Mouse (Mus musculus): Measurements from ENCODE around the gene Mobp.

The Mobp gene

DNA sequence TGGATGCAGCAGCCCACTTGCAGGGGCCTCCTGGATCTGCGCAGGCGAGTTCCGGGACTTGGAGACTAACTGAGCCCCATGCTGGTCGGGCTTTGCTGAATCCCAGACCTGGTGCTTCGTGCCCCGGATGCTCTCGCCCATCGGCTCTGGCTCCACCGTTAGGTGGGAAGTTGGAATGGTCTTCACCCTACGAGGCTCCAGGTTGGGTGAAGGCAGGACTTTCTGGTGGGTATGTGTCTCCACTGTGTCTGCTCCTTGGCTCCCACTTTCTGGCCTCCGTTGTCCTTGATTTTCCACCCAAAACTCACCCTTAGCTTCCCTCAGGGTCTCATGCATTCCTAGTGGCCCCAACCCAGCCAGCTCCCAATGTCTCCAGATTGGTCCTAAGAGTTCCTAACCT, 14.1 kb upstream of the Mobp start:
- DNase-seq: no peak

DNA sequence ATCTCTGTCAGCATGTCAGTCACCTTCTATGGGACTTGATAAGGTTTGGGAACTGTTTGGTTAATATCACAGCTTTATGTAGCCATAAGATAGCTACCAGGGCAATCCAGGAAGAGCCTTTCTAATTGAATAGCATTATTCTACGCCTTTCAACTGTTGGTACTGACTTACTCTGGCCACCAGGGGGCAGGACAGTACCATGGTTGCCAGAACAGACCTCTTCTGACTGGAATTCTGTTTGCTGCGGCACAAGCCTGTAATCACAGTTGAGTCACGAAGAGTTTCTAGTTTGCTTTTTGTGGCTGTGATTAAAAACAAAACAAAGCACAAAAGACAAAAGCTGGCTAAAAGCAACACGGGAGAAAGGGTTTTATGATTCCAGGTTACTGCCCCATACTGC, 8.9 kb upstream of the Mobp start:
- DNase-seq: peak; percentile 78

DNA sequence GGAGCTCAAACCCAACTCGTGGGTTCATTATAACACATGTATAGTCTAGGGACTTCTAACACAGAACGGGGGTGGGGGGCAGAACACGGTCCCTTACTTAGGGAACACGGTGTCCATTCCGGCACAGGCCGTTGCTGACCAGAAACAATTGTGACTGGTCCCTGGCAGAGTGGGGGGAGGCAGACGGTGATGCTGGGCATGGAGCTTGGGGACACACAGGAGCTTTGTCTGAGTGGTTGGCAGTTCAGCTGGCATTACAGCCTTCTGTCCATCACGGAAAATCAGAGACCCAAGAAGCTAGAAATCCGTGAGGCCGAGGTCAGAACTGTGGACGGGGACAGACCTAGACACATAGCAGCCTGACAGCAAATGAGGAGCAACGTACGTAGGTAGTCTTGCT, 5.0 kb upstream of the Mobp start:
- no peak for DNase-seq

DNA sequence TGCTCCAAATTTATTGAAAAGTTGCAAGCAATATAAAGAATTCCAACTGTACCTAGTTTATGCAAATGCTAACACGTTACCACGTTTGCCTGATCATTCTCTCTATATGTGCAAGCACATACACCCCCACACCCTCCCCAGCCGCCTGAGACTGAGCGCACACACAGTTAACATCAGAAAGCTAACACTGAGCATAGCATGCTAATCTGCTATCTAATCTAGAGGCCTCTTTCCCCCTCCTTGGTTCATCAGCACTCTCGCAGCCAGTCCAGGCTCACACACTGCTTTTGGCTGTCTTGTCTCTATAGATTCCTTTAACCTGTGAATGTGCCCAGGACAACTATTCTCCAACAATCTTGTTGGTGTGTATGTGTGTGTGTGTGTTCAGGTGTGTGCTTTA, 1.6 kb downstream of the Mobp start:
- DNase-seq: no peak

DNA sequence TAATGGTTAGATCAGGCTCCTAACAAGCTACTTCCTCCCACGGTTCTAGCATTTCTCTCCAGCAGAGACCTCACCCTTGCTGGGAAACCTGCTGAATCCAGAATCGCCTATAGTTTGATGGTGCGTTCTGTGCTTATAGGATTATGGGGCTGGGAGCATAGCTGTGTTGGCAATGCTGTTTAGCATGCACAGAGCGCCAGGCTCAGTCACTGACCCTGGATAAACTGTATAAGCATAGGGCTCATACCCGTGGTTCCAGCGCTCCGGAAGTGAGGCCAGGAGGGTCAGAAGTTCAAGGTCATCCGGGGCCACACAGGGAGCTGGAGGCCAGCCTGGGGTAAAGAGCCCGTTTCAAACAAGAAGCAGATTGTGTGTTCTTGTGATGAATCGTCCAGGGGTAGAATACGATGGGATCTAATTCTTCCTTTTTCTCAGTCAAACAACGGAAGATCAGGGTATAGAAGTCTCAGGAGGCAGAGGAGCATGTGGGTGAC, 2.4 kb downstream of the Mobp start:
- DNase-seq: no peak

DNA sequence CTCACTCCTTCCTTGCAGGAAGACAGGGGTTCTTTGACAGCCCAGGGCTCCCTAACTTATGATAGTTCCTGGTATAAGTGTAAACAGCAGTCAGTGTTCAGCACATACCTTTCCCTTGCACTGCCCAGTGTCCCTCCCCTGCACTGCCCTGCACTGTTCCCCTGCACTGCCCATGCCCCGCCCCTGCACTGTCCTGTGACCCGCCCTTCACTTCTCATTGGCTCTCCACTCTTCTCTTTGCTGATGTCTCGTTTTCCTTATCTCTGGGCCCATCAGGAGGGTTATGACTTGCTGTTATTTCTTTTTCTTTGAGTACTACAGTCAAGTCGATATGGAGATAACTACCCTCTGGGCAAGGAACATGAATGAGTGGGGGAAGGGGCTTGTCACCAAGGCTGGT, 8.5 kb downstream of the Mobp start:
- DNase-seq: no peak

DNA sequence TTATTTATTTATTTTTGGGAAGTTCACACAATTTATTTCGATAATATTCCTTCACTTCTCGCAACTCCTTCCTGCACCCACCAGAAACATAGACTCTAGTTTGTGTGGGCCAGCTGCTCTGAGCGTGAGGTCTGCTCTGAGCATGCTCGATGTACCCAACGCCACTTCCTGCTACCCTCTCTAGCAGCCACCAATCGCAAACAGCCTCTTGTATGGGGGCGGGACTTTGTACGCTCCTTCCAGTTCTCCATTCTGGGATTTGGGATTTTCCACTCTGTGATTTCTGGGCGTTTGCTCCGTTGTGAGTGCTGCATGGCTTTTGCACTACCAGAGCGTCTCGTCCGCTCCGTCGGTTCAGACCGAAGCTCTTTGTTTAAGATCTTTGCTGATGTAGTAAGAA, 14.4 kb downstream of the Mobp start:
- DNase-seq: no peak

DNA sequence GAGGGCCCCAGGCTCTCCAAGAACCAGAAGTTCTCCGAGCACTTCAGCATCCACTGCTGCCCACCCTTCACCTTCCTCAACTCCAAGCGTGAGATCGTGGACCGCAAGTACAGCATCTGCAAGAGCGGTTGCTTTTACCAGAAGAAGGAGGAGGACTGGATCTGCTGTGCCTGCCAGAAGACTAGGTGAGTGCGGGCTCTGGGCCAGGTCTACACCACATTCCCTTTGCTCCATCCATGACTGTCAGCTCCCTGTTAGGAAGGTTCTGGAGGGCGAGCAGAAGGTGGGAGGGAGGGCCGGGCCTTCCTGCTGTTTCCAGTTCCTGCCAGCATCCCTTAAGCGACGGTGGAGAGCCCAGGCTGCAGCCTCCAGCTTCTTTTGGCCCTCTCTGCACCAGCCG, 18.3 kb downstream of the Mobp start:
- DNase-seq: no peak

DNA sequence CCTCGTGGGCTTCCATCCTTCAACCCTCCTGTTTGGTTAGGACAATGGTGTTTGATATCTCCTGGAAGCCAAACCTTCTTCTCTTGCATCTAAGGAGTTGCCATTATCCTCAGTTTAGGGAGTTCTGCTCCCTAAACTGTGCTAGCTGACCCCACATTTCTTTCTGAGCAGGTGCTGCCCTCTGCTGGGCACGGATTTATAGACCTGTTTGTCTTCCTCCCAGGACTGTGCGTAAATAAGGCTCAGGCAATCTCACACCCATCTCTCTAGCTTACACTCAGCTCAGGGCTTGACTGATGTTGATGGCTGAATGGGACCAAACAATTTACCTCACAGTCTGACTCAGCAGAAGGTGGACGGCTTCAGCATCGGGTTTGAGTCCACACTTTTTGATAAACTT, 21.8 kb downstream of the Mobp start:
- DNase-seq: peak; percentile 67

DNA sequence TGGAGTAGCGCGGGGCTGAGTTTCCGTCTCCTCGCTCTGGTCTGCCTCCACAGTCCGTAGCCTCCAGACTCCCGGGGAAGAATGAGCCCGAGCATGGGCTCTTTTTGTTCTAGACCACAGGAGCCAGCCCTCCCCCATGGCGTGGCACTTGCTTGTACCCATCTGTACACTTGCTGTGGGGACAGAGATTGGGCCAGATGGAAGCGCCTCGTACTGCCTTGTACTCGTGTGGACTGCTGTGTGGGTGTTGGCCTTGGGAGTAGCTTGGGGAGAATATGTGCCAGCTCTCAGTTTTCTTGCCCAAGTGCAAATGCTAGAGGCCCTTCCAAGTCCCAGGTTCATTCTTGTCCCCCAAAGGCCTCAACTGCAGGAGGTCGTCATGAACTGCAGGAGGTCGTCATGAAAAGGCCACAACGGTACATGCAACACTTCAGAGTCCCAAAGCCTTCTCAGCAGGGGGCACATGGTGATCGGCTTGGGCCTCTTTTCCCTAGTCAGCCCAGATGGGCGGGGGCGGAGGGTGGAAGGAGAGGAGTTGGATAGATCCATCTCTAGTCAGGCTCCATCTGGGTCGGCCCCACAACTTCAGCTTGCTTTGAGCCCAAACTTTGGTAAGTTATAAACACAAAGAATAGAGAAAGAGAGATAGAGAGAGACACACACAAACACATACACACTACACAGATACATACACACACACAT, 25.1 kb downstream of the Mobp start:
- DNase-seq: no peak

DNA sequence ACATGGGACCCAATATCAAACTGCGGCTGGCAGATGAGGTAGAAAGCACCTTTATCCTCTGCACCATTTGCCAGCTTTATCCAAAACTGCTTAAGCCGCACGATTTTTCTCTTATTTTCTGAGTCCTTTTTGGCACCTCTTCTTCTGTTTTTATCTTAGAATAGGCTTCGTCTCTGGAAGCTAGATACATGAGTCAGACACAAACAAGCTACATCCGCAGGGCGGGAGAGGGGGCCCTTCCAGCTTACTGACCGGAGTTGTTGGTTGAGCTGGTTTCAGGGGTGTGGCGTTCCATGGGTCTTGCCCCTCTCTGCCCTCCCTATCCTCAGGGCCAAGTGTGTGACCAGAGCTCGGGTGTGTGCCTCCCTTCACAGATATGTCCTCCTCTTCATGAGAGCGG, 29.3 kb downstream of the Mobp start:
- no peak for DNase-seq

DNA sequence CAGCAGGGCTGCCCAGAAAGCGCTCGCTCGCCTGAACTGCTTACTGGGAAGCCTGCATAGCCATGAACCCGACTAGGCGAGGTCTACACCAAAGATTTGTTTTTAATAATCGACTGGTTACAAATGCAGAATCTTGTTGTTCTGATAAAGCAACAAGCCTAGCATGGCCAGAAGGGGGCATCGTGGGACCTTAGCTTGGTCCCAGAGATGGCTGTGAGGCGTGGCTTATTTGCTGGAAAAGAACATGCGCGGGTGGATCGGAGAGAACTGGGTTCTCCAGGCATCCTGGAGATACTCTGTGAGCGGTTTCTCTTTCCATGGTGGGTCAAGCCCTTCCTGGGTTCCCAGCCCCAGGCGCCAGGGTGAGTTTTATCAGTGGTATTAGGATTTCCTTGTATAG, 35.0 kb downstream of the Mobp start:
- DNase-seq: peak; percentile 40

DNA sequence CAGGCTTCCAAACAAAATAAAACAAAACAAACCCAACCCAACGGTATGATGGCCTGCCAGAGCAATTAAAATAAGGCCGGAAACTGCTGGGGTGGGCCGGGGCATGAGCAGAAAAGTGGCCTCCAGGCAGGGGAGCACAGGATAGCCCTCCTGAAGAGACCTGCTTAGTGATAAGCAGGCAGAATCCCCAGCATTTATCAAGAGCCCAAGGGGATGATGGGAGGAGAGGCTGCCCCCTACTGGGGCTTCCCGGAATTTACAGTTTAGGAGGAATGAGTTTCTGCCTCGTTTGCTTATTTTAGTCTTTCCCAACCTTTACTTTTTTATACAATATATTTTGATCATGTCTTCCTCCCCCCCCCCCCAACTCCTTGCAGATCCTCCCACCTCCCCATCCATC, 37.3 kb downstream of the Mobp start:
- DNase-seq: no peak

DNA sequence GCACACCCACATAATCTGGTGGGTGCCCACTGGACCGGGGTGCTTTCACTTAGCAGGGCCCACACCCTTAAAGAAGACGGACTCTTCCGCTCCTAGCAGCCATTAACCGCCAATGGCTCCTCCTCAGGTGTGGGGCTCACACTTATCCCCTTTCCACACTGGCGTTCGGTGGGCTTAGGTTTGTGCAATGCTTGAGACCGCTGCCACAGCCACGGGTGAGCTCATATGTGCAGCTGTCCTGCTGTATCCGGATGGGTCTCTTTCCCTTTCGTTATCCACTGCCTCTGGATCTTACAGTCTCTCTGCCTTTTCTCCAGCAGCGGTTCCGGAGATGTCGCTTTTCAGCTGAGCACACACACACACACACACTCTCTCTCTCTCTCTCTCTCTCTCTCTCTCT, 41.4 kb downstream of the Mobp start:
- DNase-seq: no peak

DNA sequence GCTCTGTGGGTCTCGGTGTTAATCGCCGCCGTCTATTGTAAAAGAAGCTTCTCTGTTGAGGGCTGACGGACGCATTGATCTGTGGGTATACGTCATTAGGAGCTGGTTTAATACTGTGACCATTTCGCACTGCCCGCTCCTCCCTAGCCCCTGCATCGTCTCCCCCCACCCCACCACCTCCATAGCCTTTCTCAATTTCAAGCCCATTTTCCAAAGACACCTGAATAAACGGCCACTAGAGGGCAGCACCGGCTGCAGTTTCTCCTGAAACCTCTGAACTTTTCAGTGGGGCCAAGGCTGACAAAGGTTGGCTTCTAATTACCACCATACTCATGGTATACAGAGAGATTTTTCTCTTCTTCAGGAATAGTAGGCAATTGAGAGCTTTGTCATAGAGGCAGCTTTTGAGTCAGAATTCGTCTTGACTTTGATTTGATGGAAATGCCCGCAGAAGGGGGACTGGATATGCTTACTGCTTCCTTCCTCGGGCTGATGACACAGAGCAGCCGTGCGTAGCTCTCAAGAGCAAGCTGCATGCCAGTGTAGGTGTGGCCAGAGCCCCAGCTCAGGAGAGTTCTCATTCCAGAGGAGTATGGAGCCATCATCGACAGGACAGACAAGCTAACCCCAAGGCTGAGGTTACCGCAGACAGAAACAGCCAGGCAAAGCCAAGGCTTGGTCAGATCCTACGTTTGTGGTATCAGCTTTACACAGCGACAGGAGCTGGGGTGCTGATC, 42.0 kb downstream of the Mobp start:
- peak; percentile 84 for DNase-seq

DNA sequence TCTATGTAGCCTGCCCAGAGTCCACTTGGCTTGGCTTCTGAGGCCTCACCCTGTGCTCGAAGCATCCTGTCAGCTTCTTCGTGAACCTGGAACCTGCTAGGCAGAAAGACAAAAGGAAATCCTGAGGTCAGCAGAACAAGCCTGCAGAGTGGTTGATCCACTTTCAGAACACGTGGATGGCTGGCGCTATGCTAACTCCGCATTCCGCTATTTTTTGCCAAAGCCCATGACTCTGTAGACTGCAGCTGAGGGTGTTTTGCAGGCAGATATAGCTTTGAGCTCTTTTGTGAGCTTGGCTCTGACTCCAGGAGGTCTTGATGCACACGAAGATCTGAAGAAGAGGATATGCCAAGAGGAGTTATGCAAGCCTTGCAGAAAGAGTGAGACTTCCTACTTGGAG, 43.2 kb downstream of the Mobp start:
- no peak for DNase-seq

DNA sequence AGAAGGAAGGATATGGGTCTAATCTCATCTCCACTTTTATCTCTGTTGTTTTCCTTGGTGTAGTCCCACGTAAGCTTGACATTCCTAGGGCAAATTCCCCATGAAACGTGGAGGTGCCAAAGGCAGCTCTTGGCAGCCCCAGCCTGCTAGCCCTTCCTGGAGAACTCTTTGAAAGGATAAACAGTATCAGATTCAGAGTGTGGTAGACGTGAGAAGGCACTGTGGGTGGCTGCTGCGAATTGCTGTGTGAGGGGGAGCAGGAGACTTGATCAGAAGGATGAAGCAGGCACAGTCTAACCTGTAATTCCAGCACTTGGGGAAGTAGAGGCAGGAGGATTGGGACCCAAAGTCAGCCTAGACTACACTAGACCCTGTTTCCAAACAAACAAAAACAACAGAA, 51.4 kb downstream of the Mobp start:
- DNase-seq: no peak

DNA sequence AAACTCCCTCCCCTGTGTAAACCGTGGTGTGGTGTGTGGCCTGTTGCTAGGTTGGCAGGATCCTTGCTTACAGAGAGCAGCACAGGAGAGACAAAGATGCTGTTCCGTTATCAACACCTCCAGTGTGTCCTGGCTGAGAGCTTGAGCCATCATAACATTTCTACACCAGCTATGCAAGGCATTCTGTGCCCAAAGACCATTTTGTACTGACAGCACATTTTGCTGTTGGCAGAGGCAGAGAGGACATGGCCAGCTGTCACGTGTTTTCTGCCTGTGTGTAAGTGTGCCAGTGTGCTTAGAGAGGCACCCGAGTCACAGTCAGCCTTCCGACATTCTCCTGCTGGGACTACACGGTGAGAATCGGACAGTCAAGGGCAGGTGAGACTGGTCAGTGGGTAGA, 52.2 kb downstream of the Mobp start:
- no peak for DNase-seq

DNA sequence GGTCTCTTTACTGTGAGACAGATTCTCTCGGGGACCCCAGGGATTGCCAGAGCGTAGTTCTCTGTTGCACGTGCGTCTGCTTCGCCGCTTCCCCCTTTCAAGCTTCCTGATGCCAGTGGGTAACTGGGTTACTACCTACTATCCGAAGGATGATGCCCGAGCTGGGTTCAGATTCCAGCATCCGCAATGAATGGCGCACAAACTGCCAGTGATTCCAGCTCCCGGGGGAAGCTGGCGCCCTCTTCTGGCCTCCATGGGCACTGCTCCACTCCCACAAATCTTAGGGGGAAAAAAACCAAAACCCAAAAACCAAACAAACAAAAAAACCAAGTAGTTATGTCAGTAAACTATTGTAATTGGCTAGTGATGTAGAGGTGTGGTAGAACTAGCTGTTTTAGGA, 53.2 kb downstream of the Mobp start:
- no peak for DNase-seq

DNA sequence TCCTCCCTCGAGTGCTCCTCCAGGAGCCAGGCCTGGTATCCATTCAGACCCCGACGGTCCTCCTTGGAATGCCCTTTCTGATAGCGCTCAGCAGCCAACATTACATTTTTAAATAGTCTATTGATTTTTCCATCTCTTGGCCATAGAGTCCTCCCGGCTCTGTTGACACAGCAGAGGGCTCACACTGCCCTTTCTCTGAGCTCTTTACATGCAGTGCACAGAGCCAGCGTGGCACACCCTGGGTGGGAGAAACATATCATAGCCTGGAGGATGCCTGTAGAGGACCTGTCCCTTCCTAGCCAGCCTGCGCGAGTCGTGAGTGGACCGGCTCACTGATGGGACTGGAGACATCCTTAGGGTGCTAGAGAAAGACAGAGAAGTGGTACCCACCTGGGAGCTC, 54.4 kb downstream of the Mobp start:
- DNase-seq: no peak

DNA sequence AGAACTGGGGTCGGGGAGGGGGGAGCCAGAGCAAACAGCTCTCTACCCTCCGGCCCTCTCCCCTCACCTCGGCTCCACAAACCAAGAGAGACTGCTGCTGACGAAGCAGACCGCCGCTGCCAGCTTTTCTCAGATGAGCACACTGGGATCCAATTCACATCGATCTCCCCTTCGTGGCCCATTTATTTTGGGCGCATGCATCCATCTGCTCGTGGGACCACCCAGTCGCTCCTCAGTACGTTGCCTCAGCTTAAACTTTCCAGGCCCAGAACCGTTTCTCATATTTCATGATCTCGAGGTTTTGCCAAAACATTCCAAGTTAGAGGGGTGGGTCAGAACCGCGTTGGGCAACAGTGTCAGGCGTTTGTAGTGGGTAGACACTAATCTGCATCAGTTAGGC, 57.4 kb downstream of the Mobp start:
- DNase-seq: no peak

DNA sequence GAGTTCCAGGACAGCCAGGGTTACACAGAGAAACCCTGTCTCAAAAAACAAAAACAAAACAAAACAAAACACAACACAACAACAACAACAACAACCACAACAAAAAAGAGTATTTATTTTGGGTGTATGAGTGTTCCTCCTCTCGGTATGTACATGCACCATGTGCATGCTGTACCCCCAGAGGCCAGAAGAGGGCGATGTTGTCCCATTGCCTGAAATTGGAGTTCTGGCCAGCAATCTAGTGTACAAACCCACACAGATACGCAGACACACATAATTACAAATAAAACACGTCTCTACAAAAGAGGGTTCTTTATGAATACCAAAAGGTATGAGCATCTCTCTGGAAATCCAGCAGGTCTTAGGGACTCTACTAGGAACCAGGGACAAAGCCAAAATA, 60.6 kb downstream of the Mobp start:
- peak; percentile 13 for DNase-seq

DNA sequence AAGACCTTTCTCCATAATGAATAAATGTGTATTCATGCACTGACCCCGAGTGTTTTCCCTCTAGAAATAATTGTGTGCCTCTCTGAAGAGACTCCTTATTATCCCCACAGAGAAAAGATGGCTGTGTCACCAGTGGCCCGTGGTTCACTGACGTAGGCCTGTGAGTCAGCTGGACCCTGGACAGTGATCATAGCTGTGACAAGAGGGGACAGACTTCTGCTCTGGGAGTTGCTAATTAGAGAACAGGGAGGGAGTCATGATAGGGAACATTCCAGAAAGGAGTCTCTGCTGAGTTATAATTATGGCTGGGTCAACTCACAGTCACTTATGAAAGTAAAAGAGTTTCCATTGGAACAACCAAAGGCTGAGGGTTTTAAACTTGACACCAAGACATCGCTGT, 61.4 kb downstream of the Mobp start:
- no peak for DNase-seq

DNA sequence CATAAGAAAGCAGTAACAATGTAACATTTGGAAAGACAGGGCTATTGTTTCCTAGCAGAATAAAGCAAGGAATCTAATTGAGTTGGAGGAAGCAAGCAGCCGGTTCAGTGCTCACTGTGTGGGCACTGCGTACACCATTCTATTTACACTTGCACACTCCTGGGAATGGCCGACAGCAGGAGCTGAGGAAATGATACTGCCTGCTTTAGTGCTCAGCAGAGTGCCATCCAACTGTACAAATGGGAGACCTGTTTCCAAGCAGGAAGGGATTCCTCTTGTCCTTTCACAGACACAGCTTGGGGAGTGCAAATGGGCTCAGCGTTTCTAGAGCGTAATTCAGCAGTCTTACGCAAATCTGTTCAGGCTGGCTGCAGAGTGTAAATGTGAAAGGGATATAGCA, 63.4 kb downstream of the Mobp start:
- DNase-seq: no peak

DNA sequence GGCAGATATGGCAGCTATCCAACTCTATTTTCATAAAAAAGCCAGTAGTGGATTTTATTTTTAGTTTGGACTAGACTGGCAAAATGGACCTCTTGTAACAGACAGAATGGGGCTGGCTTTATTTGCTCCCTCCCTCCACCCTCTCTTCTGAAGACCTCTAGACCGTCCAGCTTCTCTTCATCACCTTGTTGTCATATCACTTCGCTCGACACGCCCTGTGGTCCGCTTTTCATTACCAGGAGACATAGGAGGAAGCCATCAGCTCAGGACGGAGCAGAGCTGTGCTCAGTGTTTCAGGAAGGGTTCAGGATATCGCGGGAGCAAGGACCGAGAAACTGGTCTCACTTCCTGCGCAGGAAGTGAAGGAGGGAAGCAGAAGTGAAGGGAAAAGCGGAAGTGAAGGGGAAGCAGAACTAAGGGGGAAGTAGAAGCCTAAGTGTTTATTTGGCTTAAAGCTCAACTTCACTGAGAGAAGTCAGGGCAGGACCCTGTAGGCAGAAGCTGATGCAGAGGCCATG, 65.5 kb downstream of the Mobp start:
- no peak for DNase-seq
